Mouse (Mus musculus): ENCODE results near the gene Ndst2. TPM values are rescaled to one million over a fixed set of nuclear protein-coding genes. Genes with fewer than 3 reads are reported as not detected.
A peak's percentile ranks its signal among the peaks of the same experiment; 100 is the strongest.

Gene Ndst2
- total RNA-seq, 1 experiment: 12.1 TPM

GRCm38 (mm10) chr14:20691772-20692171 is 42.6 kb downstream of the Ndst2 start:
- no peak overlapping the region for H3K27ac ChIP-seq (ENCODE audit: insufficient read depth, low read depth, low read length, poor library complexity, severe bottlenecking)
- no peaks in the 10 kb centered on the region for H3K9me3 ChIP-seq (ENCODE audit: control insufficient read depth, insufficient read depth, low read depth, low read length)
- in situ Hi-C loops (cut with MboI; ENCODE audit: low sequenced_read_pairs in 2 of 2, unreplicated experiment in 2 of 2): no loop called here
- H3K9ac ChIP-seq (ENCODE audit: insufficient read depth, low read depth, low read length, poor library complexity, severe bottlenecking): no peak overlapping the region
- no peak overlapping the region for H3K4me3 ChIP-seq (ENCODE audit: insufficient read depth in 1 of 2, low read depth in 1 of 2, low read length in 2 of 2, poor library complexity in 1 of 2, severe bottlenecking in 1 of 2)
- H3K4me1 ChIP-seq (ENCODE audit: control insufficient read depth in 2 of 2, insufficient read depth in 2 of 2, low read length in 2 of 2, poor library complexity in 1 of 2): peaks cover 8% of the 10 kb centered on the region in 2 experiments; a peak in 3 of 4 replicates
- DNase-seq (ENCODE audit: low read depth, low spot score): no peak
- peaks cover 37% of the 10 kb centered on the region for H3K36me3 ChIP-seq (ENCODE audit: control insufficient read depth, insufficient read depth, low read length, poor library complexity, severe bottlenecking)
- TF ChIP-seq ZNF384 (IDR thresholded peaks at IDR 0.05; ENCODE audit: low read depth, low read length): no peak
- no peak for TF ChIP-seq ZC3H11A (IDR thresholded peaks at IDR 0.05; ENCODE audit: borderline replicate concordance, low read depth, low read length)
- TF ChIP-seq CHD2 (IDR thresholded peaks at IDR 0.05; ENCODE audit: low read depth, low read length): no peak
- TF ChIP-seq MAFK (IDR thresholded peaks at IDR 0.05; ENCODE audit: insufficient read depth, low read depth, low read length): no peak
- no peak for TF ChIP-seq HCFC1 (IDR thresholded peaks at IDR 0.05; ENCODE audit: borderline replicate concordance, insufficient read depth, low read length)

- Histone ChIP-seq H3K4me3 (ENCODE audit: insufficient read depth in 1 of 2, low read depth in 1 of 2, low read length in 2 of 2, poor library complexity in 1 of 2, severe bottlenecking in 1 of 2) (no peak overlapping the region), H3K27ac (ENCODE audit: insufficient read depth, low read depth, low read length, poor library complexity, severe bottlenecking) (no peak overlapping the region), H3K36me3 (ENCODE audit: control insufficient read depth, insufficient read depth, low read length, poor library complexity, severe bottlenecking) (peaks cover 51% of the 10 kb centered on the region), H3K9me3 (ENCODE audit: control insufficient read depth, insufficient read depth, low read depth, low read length) (no peaks in the 10 kb centered on the region), H3K9ac (ENCODE audit: insufficient read depth, low read depth, low read length, poor library complexity, severe bottlenecking) (no peak overlapping the region), H3K4me1 (ENCODE audit: control insufficient read depth in 2 of 2, insufficient read depth in 2 of 2, low read length in 2 of 2, poor library complexity in 1 of 2) (no peaks in the 10 kb centered on the region)
- no peak for TF ChIP-seq MAFK (IDR thresholded peaks at IDR 0.05; ENCODE audit: insufficient read depth, low read depth, low read length)
- TF ChIP-seq HCFC1 (IDR thresholded peaks at IDR 0.05; ENCODE audit: borderline replicate concordance, insufficient read depth, low read length): no peak
- TF ChIP-seq CHD2 (IDR thresholded peaks at IDR 0.05; ENCODE audit: low read depth, low read length): no peak
- TF ChIP-seq ZNF384 (IDR thresholded peaks at IDR 0.05; ENCODE audit: low read depth, low read length): no peak
- TF ChIP-seq ZC3H11A (IDR thresholded peaks at IDR 0.05; ENCODE audit: borderline replicate concordance, low read depth, low read length): no peak
- DNase-seq (ENCODE audit: low read depth, low spot score): no peak
- in situ Hi-C loops (cut with MboI; ENCODE audit: low sequenced_read_pairs in 2 of 2, unreplicated experiment in 2 of 2): no loop called here
These were observed 45.4 kb downstream of the Ndst2 start for GRCm38 (mm10) chr14:20689009-20689408.

DNA sequence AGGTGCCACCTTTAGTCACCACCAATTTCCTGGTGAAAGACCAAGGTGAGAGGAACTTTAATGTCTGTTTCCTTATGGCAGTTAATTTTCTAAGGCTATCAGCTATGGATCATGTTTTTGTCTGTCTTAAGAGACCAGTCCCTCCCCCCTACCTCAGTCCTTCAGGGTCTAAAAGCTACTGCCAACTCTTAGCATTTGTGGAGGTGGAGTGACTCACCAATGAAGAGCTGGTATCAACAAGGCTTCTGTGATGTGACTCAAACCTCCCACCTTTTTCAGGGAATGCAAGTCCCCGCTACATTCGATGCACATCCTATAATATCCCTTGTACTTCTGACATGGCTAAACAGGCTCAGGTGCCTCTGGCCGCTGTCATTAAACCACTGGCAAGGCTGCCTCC is 47.8 kb downstream of the Ndst2 start:
- Histone ChIP-seq H3K4me1 (ENCODE audit: control insufficient read depth in 2 of 2, insufficient read depth in 2 of 2, low read length in 2 of 2, poor library complexity in 1 of 2) (peaks cover 3% of the 10 kb centered on the region in 2 experiments; a peak in 1 of 4 replicates), H3K27ac (ENCODE audit: insufficient read depth, low read depth, low read length, poor library complexity, severe bottlenecking) (no peak overlapping the region), H3K9ac (ENCODE audit: insufficient read depth, low read depth, low read length, poor library complexity, severe bottlenecking) (no peak overlapping the region), H3K36me3 (ENCODE audit: control insufficient read depth, insufficient read depth, low read length, poor library complexity, severe bottlenecking) (peaks cover 51% of the 10 kb centered on the region), H3K9me3 (ENCODE audit: control insufficient read depth, insufficient read depth, low read depth, low read length) (no peaks in the 10 kb centered on the region), H3K4me3 (ENCODE audit: insufficient read depth in 1 of 2, low read depth in 1 of 2, low read length in 2 of 2, poor library complexity in 1 of 2, severe bottlenecking in 1 of 2) (no peak overlapping the region)
- in situ Hi-C loops (cut with MboI; ENCODE audit: low sequenced_read_pairs in 2 of 2, unreplicated experiment in 2 of 2): no loop called here
- TF ChIP-seq HCFC1 (IDR thresholded peaks at IDR 0.05; ENCODE audit: borderline replicate concordance, insufficient read depth, low read length) (no peak), ZC3H11A (IDR thresholded peaks at IDR 0.05; ENCODE audit: borderline replicate concordance, low read depth, low read length) (no peak), ZNF384 (IDR thresholded peaks at IDR 0.05; ENCODE audit: low read depth, low read length) (no peak)
- no peak for DNase-seq (ENCODE audit: low read depth, low spot score)

- Histone ChIP-seq H3K4me1 (ENCODE audit: control insufficient read depth in 2 of 2, insufficient read depth in 2 of 2, low read length in 2 of 2, poor library complexity in 1 of 2) (peaks cover 3% of the 10 kb centered on the region in 2 experiments; a peak in 1 of 4 replicates), H3K4me3 (ENCODE audit: insufficient read depth in 1 of 2, low read depth in 1 of 2, low read length in 2 of 2, poor library complexity in 1 of 2, severe bottlenecking in 1 of 2) (no peak overlapping the region), H3K9me3 (ENCODE audit: control insufficient read depth, insufficient read depth, low read depth, low read length) (no peaks in the 10 kb centered on the region), H3K27ac (ENCODE audit: insufficient read depth, low read depth, low read length, poor library complexity, severe bottlenecking) (no peak overlapping the region), H3K9ac (ENCODE audit: insufficient read depth, low read depth, low read length, poor library complexity, severe bottlenecking) (no peak overlapping the region), H3K36me3 (ENCODE audit: control insufficient read depth, insufficient read depth, low read length, poor library complexity, severe bottlenecking) (peaks cover 48% of the 10 kb centered on the region)
- no peak for DNase-seq (ENCODE audit: low read depth, low spot score)
- TF ChIP-seq ZC3H11A (IDR thresholded peaks at IDR 0.05; ENCODE audit: borderline replicate concordance, low read depth, low read length) (no peak), ZNF384 (IDR thresholded peaks at IDR 0.05; ENCODE audit: low read depth, low read length) (no peak), CHD2 (IDR thresholded peaks at IDR 0.05; ENCODE audit: low read depth, low read length) (no peak), MAFK (IDR thresholded peaks at IDR 0.05; ENCODE audit: insufficient read depth, low read depth, low read length) (no peak), HCFC1 (IDR thresholded peaks at IDR 0.05; ENCODE audit: borderline replicate concordance, insufficient read depth, low read length) (no peak)
- in situ Hi-C loops (cut with MboI; ENCODE audit: low sequenced_read_pairs in 2 of 2, unreplicated experiment in 2 of 2): no loop called here
These were observed 51.9 kb downstream of the Ndst2 start for GRCm38 (mm10) chr14:20682498-20682897.

DNA sequence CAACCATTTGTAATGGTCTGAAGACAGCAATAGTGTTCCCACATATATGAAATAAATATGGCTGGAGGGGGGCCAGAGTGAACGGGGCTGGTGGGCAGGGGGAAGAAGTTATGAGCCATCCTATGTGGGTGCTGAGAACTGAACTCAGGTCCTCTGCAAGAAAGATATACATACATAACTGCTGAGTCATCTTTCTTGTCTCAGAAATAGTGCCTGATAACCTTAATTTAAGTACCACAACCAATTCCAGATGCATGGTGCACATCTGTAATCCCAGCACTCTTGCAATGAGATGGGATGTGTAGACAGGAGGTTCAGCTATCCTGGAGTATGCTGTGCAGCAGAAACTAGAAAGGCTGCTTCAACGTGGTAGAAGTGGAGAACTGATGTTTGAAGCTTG is 52.6 kb downstream of the Ndst2 start:
- TF ChIP-seq MAFK (IDR thresholded peaks at IDR 0.05; ENCODE audit: insufficient read depth, low read depth, low read length) (peak; percentile 72), HCFC1 (IDR thresholded peaks at IDR 0.05; ENCODE audit: borderline replicate concordance, insufficient read depth, low read length) (no peak), ZNF384 (IDR thresholded peaks at IDR 0.05; ENCODE audit: low read depth, low read length) (no peak), ZC3H11A (IDR thresholded peaks at IDR 0.05; ENCODE audit: borderline replicate concordance, low read depth, low read length) (no peak), CHD2 (IDR thresholded peaks at IDR 0.05; ENCODE audit: low read depth, low read length) (no peak)
- Histone ChIP-seq H3K4me1 (ENCODE audit: control insufficient read depth in 2 of 2, insufficient read depth in 2 of 2, low read length in 2 of 2, poor library complexity in 1 of 2) (peaks cover 3% of the 10 kb centered on the region in 2 experiments; a peak in 1 of 4 replicates), H3K4me3 (ENCODE audit: insufficient read depth in 1 of 2, low read depth in 1 of 2, low read length in 2 of 2, poor library complexity in 1 of 2, severe bottlenecking in 1 of 2) (no peak overlapping the region), H3K27ac (ENCODE audit: insufficient read depth, low read depth, low read length, poor library complexity, severe bottlenecking) (no peak overlapping the region), H3K9ac (ENCODE audit: insufficient read depth, low read depth, low read length, poor library complexity, severe bottlenecking) (no peak overlapping the region), H3K36me3 (ENCODE audit: control insufficient read depth, insufficient read depth, low read length, poor library complexity, severe bottlenecking) (peaks cover 46% of the 10 kb centered on the region), H3K9me3 (ENCODE audit: control insufficient read depth, insufficient read depth, low read depth, low read length) (no peaks in the 10 kb centered on the region)
- in situ Hi-C loops (cut with MboI; ENCODE audit: low sequenced_read_pairs in 2 of 2, unreplicated experiment in 2 of 2): no loop called here
- DNase-seq (ENCODE audit: low read depth, low spot score): no peak
